Mouse (Mus musculus): ENCODE measurements around the gene Ugt1a1. TPM values are rescaled to one million over a fixed set of nuclear protein-coding genes. Genes with fewer than 3 reads are reported as not detected.

Gene Ugt1a1
- polyA plus RNA-seq, 1 experiment from 2014 or later: 0.14 TPM

DNA sequence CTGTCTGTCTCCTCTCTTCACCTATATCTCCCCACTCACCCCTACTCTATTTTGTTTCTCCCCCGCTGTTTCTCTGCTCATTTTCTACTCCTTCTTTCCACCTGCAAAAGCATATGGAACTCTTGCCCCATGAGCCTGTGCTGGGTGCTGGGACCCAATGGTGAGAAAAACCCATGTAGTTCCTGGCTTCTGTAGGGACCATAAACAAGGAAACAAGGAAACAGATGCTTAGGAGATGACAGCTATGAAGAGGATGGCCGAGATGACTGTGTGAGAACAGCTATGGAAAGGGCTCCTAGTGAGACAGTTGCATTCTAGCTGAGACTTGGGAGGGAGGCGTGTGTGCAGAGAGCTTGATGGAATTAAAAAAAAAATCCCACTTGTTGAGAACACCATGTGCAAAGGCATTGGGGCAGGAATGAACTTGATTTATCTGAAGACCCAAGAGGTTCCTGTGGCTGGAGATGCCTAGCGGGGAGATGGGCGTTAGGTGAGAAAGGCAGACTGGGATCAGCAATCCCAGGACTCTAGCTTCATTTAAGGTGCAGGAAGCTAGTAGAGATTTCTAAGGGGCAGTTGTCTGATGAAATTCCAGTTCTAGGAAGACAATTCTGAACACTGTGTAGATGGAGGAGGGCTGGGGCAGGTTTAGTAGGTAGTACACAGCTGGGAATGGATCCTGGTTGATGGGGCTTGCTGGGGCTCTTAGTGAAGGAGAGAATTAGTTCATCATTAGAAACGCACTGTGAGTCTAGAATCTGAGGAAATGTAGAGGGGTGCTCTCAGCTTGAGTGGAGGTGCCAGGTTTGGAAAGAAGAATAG is 19.4 kb downstream of the Ugt1a1 start:
- 65% methylated on average over 6 of the region's 6 CpGs for WGBS
- H3K9me3 ChIP-seq (replicated peaks; ENCODE audit: control insufficient read depth, low read length): peaks cover 92% of the 10 kb centered on the region
- H3K4me1 ChIP-seq (ENCODE audit: control insufficient read depth, insufficient read depth, low read length): no peaks in the 10 kb centered on the region
- no peak overlapping the region for H3K4me3 ChIP-seq (ENCODE audit: low read length)
- ATAC-seq (replicated peaks; ENCODE audit: extremely low read depth, insufficient read depth, low FRiP score): no peak
- H3K4me2 ChIP-seq (ENCODE audit: low read depth, low read length): no peak overlapping the region
- no peak overlapping the region for H3K9ac ChIP-seq (ENCODE audit: low read length)
- no peaks in the 10 kb centered on the region for H3K27me3 ChIP-seq (ENCODE audit: control insufficient read depth, insufficient read depth, low read length)
- no peaks in the 10 kb centered on the region for H3K36me3 ChIP-seq (ENCODE audit: control insufficient read depth, insufficient read depth)
- H3K27ac ChIP-seq (ENCODE audit: low read length): no peak overlapping the region

DNA sequence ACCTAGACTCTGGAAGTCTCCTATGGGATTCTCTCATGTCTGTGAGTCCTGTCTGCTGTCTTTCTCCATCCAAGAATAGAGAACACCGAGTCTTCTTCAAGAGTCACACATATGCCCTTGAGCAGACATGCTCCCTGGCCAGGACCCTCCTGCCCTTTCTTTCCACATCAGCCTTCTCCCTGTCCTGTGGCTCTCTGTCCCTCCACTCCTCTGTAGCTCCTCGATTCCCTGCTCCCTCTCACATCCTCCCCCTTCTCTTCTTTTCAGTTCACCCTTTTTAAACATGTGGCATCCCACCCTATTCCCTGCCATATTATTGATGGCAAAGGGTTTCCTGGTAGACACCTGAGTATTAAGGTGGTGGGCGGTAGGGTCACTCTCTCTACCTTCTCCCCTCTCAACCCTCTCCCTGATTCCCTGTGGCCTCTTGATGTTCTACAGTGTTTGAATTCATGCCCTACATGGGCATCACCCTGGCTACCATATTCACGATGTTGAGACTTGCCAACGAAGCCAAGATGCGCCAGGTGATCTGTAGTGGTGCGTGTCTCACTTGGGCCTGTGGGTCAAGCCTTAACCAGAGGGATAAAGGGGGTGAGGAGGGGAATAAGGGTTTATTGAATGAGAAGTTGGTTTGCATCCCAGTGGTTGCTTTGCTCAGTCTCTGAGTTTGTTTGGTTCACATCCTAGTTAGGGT is 20.2 kb downstream of the Ugt1a1 start:
- Histone ChIP-seq H3K9me3 (replicated peaks; ENCODE audit: control insufficient read depth, low read length) (peaks cover 90% of the 10 kb centered on the region), H3K9ac (ENCODE audit: low read length) (no peak overlapping the region)
- no peak for ATAC-seq (replicated peaks; ENCODE audit: extremely low read depth, insufficient read depth, low FRiP score)

DNA sequence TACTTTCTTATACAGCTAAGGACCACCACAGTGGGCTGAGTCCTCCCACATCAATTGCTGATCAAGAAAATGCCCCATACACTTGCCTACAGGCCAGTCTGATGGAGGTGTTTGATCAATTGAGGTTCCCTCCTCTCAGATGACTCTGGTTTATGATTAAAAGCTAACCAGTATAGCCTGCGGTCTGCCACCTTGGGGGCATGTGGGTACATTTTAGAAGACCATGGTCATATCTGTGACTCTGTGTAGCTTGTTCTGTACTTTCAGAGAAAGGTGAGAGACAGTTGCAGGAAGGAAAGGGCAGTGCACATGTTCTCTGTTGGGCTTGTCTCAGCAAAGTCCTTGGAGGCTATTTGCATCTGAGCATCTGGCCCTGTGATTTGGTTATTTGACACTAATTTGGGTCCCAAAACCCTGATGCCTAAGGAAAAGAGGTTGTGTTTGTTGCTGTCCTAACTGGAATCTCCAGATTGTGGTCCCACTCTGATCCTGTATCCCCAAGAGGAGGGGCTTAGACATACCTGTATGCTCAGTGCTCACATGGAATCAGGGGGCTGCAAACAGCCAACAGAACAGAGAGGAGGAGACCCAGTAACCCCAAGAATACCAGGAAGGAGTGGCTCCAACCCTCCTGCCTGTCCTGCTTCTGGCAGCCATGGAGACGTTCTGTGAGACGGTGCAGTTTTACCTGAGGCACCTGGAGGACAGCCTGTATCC is 21.1 kb downstream of the Ugt1a1 start:
- H3K27ac ChIP-seq (ENCODE audit: low read length): no peak overlapping the region
- no peak overlapping the region for H3K4me3 ChIP-seq (ENCODE audit: low read length)
- no peak overlapping the region for H3K9ac ChIP-seq (ENCODE audit: low read length)
- no peaks in the 10 kb centered on the region for H3K4me1 ChIP-seq (ENCODE audit: control insufficient read depth, insufficient read depth, low read length)
- H3K4me2 ChIP-seq (ENCODE audit: low read depth, low read length): no peak overlapping the region
- H3K9me3 ChIP-seq (replicated peaks; ENCODE audit: control insufficient read depth, low read length): peaks cover 90% of the 10 kb centered on the region
- no peaks in the 10 kb centered on the region for H3K27me3 ChIP-seq (ENCODE audit: control insufficient read depth, insufficient read depth, low read length)
- WGBS: 47% methylated on average over 3 of the region's 3 CpGs
- no peaks in the 10 kb centered on the region for H3K36me3 ChIP-seq (ENCODE audit: control insufficient read depth, insufficient read depth)
- ATAC-seq (replicated peaks; ENCODE audit: extremely low read depth, insufficient read depth, low FRiP score): no peak

More for the DNA sequence above, 20.2 kb downstream of the Ugt1a1 start:
- Histone ChIP-seq H3K36me3 (ENCODE audit: control insufficient read depth, insufficient read depth) (no peaks in the 10 kb centered on the region), H3K4me2 (ENCODE audit: low read depth, low read length) (no peak overlapping the region), H3K27ac (ENCODE audit: low read length) (no peak overlapping the region), H3K4me3 (ENCODE audit: low read length) (no peak overlapping the region), H3K27me3 (ENCODE audit: control insufficient read depth, insufficient read depth, low read length) (no peaks in the 10 kb centered on the region), H3K4me1 (ENCODE audit: control insufficient read depth, insufficient read depth, low read length) (no peaks in the 10 kb centered on the region)
- 56% methylated on average over 7 of the region's 7 CpGs for WGBS

- no peak overlapping the region for H3K9ac ChIP-seq (ENCODE audit: low read length)
- peaks cover 90% of the 10 kb centered on the region for H3K9me3 ChIP-seq (replicated peaks; ENCODE audit: control insufficient read depth, low read length)
- H3K4me1 ChIP-seq (ENCODE audit: control insufficient read depth, insufficient read depth, low read length): no peaks in the 10 kb centered on the region
- no peaks in the 10 kb centered on the region for H3K27me3 ChIP-seq (ENCODE audit: control insufficient read depth, insufficient read depth, low read length)
- H3K27ac ChIP-seq (ENCODE audit: low read length): no peak overlapping the region
- ATAC-seq (replicated peaks; ENCODE audit: extremely low read depth, insufficient read depth, low FRiP score): no peak
- no peak overlapping the region for H3K4me2 ChIP-seq (ENCODE audit: low read depth, low read length)
- no peaks in the 10 kb centered on the region for H3K36me3 ChIP-seq (ENCODE audit: control insufficient read depth, insufficient read depth)
- no peak overlapping the region for H3K4me3 ChIP-seq (ENCODE audit: low read length)
- 60% methylated on average over 14 of the region's 14 CpGs for WGBS
Measured at GRCm38 (mm10) chr1:88233421-88234247, 21.9 kb downstream of the Ugt1a1 start.

- no peak overlapping the region for H3K4me2 ChIP-seq (ENCODE audit: low read depth, low read length)
- H3K4me1 ChIP-seq (ENCODE audit: control insufficient read depth, insufficient read depth, low read length): no peaks in the 10 kb centered on the region
- no peak overlapping the region for H3K27ac ChIP-seq (ENCODE audit: low read length)
- no peak overlapping the region for H3K4me3 ChIP-seq (ENCODE audit: low read length)
- H3K9ac ChIP-seq (ENCODE audit: low read length): no peak overlapping the region
- H3K36me3 ChIP-seq (ENCODE audit: control insufficient read depth, insufficient read depth): no peaks in the 10 kb centered on the region
- no peak for ATAC-seq (replicated peaks; ENCODE audit: extremely low read depth, insufficient read depth, low FRiP score)
- H3K27me3 ChIP-seq (ENCODE audit: control insufficient read depth, insufficient read depth, low read length): no peaks in the 10 kb centered on the region
- 50% methylated on average over 4 of the region's 4 CpGs for WGBS
- peaks cover 90% of the 10 kb centered on the region for H3K9me3 ChIP-seq (replicated peaks; ENCODE audit: control insufficient read depth, low read length)
Measured at GRCm38 (mm10) chr1:88234248-88234610, 22.5 kb downstream of the Ugt1a1 start.

DNA sequence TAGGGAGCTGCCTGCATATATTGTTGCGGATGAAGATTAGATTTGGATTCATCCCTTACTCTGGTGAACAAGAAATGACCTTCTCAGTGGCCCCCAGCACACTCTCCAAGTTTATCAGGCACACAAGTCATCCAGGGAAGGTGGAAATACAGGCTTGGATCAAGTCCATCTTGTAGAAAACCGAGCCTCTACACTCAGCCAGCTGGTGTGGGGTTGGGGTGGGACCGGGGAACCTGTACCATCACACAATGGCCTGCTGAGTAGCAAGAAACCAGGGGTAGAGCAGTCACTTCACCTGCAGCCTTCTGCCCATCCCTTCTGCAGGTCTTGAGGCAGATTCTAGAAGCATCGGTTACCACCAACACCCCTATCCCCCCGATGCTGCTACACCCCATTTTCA is 22.9 kb downstream of the Ugt1a1 start:
- no peak overlapping the region for H3K27ac ChIP-seq (ENCODE audit: low read length)
- no peak overlapping the region for H3K9ac ChIP-seq (ENCODE audit: low read length)
- H3K36me3 ChIP-seq (ENCODE audit: control insufficient read depth, insufficient read depth): no peaks in the 10 kb centered on the region
- no peaks in the 10 kb centered on the region for H3K4me1 ChIP-seq (ENCODE audit: control insufficient read depth, insufficient read depth, low read length)
- H3K4me3 ChIP-seq (ENCODE audit: low read length): no peak overlapping the region
- peaks cover 90% of the 10 kb centered on the region for H3K9me3 ChIP-seq (replicated peaks; ENCODE audit: control insufficient read depth, low read length)
- H3K27me3 ChIP-seq (ENCODE audit: control insufficient read depth, insufficient read depth, low read length): no peaks in the 10 kb centered on the region
- no peak overlapping the region for H3K4me2 ChIP-seq (ENCODE audit: low read depth, low read length)
- ATAC-seq (replicated peaks; ENCODE audit: extremely low read depth, insufficient read depth, low FRiP score): no peak
- 38% methylated on average over 5 of the region's 5 CpGs for WGBS

DNA sequence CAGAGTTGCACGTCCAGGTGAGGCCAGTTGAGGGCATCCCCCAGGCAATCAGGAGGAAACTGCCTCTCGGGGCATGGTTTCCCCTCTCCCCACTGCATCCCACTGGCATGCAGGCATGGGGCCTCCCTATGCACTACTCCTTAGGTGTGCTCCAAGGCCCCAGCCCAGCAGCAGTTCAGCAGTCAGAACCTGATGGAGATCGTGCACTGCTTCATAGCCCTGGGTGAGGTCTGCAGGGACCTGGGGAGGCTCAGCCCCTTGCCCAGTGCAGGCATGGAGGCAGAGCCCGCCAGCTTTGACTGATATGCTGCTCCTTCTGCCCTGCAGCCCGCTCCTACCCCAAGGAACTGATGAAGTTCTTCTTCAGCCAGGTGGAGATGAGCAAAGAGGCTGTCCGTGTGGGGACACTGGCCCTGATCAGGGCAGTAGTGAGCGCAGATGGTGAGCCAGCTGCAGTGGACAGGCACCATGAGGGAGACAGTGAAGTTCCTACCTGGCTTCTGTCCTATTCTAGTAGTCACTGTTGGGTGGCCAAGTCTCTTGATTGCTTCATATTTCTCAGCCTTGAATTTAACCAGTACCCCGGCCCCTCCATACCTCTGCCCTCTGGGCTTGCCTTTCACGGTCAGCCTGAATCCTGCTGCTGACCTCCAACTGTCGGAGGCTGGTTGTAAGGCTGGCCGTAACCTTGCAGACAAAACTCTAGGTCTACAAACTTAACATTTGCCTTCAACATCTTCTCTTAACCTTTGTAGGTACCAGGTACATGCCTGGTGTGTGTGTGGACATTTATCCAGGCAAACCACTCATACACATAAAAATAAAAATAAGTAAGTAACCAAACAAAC is 23.5 kb downstream of the Ugt1a1 start:
- no peak overlapping the region for H3K9ac ChIP-seq (ENCODE audit: low read length)
- no peak for ATAC-seq (replicated peaks; ENCODE audit: extremely low read depth, insufficient read depth, low FRiP score)
- H3K4me3 ChIP-seq (ENCODE audit: low read length): no peak overlapping the region
- no peaks in the 10 kb centered on the region for H3K4me1 ChIP-seq (ENCODE audit: control insufficient read depth, insufficient read depth, low read length)
- WGBS: 54% methylated on average over 11 of the region's 11 CpGs
- H3K36me3 ChIP-seq (ENCODE audit: control insufficient read depth, insufficient read depth): no peaks in the 10 kb centered on the region
- no peak overlapping the region for H3K4me2 ChIP-seq (ENCODE audit: low read depth, low read length)
- no peaks in the 10 kb centered on the region for H3K27me3 ChIP-seq (ENCODE audit: control insufficient read depth, insufficient read depth, low read length)
- H3K9me3 ChIP-seq (replicated peaks; ENCODE audit: control insufficient read depth, low read length): peaks cover 90% of the 10 kb centered on the region
- no peak overlapping the region for H3K27ac ChIP-seq (ENCODE audit: low read length)

DNA sequence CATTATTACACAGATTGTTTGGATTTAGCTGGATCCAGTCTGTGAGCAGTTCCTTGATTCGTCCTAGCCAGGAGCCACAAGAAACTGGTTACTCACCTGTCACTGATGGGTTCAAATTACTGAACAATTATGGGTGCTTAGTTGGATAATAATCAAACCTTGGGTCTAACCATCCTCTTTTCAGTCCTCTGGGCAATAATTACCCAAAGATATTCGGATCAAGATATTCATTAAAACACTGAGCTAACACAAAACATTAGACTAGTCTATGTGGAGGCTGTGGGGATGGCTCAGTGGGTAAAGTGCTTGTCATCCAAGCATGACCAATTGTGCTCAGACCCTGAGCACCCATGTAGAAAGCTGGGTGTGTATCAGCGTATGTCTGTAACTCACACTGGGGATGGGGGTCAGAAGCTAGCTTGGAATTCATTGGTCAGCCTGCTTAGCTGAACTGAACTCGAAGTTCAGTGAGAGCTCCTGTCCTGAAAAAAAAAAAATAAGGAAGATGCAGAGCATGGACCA is 24.2 kb downstream of the Ugt1a1 start:
- no peak overlapping the region for H3K9ac ChIP-seq (ENCODE audit: low read length)
- H3K27me3 ChIP-seq (ENCODE audit: control insufficient read depth, insufficient read depth, low read length): no peaks in the 10 kb centered on the region
- ATAC-seq (replicated peaks; ENCODE audit: extremely low read depth, insufficient read depth, low FRiP score): no peak
- no peak overlapping the region for H3K27ac ChIP-seq (ENCODE audit: low read length)
- no peaks in the 10 kb centered on the region for H3K4me1 ChIP-seq (ENCODE audit: control insufficient read depth, insufficient read depth, low read length)
- H3K4me3 ChIP-seq (ENCODE audit: low read length): no peak overlapping the region
- 55% methylated on average over 4 of the region's 4 CpGs for WGBS
- H3K4me2 ChIP-seq (ENCODE audit: low read depth, low read length): no peak overlapping the region
- H3K36me3 ChIP-seq (ENCODE audit: control insufficient read depth, insufficient read depth): no peaks in the 10 kb centered on the region
- peaks cover 90% of the 10 kb centered on the region for H3K9me3 ChIP-seq (replicated peaks; ENCODE audit: control insufficient read depth, low read length)

Measured in heart, embryonic 16.5 days (tissue).